Mouse (Mus musculus) frontal cortex, postnatal 14 days (tissue): ENCODE measurements at regions not wholly inside any gene's neighbourhood (a gene's known extent, or its start where the extent isn't known, plus 50 kb on each side); places are given as distances from the start of the nearest gene placed in this dataset.

Experiments used
- DNase-seq, 2 experiments: peaks; one replicate each; pipeline ENCODE4 v3.0.0; 2022; ENCODE audit warnings: low spot score in 2 of 2

DNA sequence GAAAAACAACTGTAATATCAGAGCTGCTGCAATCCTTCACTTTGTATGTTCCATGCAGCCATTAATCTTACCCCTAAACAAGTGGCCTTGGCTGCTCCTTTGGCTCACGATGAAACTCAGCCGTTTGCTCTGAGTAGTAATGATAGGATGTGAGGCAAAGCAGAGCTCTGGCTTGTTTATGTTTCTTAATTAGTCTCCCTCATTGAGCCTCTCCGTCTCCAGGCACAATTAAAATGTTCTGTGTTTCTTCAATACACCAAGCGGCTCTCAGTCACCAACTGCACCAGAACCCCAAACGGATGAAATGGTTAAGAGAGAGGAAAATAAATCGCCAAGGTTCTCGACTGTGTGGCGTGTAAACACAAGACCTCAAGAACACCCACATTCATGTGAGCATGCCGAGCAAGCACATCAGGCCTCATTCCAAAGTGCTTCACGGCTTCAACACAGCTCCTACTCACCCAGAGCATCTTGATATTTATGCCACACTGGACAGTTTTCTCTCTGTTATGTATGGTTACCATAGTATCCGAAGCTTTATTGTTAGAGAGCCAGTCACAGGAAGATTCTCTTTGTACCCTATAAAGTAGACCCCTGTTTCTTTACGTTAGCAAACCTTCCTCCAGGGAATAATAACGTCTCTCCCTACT, 280.4 kb downstream of the Lyplal1 start:
- DNase-seq = no peak

GRCm38 (mm10) chr1:185842481-185842880, 274.6 kb downstream of the Lyplal1 start:
- DNase-seq = no peak

DNA sequence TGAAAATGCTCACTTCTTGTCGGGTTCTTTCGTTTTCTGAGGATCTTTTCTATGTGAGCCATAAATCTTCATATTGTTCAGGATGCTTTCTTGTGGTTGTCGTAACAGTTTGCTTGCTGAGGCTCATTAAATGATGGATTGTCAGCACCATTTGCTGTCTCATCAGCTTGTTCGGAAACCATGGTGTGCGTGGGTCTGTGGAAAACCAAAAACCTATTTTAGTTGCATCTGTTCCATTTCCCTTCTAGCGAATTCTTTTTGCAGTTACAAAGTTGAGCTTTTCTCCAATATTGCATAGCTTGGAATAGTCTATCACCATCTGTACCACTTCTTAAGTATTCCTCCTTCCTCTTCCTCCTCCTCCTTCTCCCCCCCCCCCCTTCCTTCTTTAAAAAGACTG, 269.9 kb downstream of the Lyplal1 start:
- DNase-seq = no peak

- DNase-seq = no peak
These were observed 266.5 kb downstream of the Lyplal1 start for GRCm38 (mm10) chr1:185850590-185850989.

DNA sequence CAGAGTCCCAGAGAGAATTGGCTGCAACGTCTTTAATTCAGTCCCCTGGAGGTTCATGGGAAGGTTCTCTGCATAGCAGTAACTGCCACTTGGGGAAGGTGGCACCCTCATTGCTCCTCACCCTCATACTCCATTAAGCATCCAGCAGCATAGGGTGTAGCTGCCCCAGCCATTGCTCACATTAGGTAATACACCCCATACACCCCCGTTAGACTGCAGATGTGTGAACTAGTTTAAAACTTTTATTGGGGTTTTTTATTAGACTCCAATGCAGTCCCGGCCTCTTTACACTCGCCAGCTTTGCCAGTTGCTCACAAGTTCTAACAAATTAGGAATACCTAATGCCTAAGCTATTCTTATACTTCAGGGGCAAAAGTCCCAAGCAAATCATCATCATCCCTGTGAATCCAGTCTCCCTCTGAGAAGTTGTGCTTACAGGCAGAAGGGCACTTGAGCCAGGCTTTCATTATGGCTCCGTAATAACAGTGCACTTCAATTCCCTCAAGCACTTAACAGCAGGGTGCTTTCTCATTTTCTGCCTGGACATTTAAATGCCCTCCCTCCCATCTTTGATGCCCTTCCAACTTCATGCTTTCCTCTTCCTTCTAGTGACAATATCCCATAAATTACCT, 265.7 kb downstream of the Lyplal1 start:
- DNase-seq = no peak

DNA sequence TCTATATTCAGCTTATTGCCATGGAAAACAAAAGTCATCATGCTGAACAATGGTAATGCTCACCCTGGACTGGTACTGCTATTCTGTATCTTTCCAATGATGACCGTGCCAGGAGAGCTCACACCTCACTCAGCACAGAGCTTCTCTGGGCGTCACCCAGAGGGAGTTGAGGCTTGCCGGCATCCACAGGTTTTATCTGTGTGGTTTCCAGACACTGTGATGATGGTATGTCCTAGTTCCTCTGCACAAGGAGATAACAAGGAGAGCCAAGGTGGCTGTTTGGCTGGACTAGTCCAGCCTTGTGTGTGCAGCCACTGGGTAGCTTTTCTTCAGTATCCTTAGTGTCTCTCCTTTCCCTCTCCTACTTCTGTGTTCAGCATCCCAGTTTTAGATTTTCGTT, 255.4 kb downstream of the Lyplal1 start:
- no peak for DNase-seq

GRCm38 (mm10) chr1:185865945-185866344, 251.2 kb downstream of the Lyplal1 start:
- DNase-seq = no peak

DNA sequence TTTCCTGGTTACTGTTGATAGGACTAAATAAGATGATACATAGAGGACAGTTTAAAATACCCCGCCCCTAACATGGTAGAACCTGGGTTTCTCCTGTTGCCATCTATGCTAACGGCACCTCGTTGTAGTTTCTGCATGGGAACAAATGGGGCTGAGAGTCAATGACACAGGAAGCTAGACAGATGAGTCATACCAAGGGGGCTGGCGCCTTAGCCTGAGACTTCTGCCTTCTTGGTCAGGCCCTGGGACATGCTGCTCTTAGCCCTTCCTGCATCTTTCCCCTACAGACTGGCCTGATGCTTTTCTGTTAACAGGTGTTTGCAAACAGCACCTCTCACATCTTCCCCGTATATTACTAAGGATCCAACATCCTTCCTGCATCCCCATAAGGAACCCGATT, 250.5 kb downstream of the Lyplal1 start:
- no peak for DNase-seq

DNA sequence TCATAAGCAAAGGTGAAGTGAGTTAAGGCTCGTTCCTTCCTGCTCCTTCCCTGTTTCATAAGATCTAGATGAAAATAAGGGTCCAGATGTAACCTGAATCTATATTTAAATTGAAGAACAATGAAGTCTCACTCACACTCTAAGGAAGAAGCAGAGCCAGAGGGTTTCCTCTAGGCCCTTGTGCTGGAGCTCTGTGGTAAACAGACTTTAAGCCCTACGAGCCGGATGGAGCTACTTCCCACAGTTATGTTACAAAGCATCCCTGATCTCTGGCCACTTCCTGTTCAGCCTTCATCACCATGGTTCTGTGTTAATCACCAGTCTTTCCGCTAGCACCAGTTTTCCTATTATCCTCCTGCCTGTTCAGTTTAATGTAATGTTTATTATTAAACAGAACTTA, 250.1 kb downstream of the Lyplal1 start:
- DNase-seq = no peak

DNA sequence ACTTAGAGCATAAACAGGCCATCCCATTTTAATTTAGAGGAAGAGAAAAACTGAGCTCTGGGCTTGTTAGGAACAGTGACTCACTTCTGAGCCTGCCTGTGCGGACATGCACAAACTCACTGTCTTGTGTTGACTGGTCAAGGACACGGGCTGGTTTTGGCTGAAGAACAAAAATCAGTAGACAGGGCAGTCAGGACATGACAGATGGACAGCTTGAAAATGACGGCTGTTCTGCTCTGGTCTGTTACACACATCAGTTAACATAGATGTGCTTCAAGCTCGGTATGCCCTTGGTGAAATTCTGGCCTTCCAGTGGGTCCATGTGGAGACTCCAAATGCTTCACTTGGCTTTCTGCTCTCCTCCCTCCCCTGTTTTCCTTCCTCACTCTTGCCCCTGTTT, 248.4 kb downstream of the Lyplal1 start:
- no peak for DNase-seq

DNA sequence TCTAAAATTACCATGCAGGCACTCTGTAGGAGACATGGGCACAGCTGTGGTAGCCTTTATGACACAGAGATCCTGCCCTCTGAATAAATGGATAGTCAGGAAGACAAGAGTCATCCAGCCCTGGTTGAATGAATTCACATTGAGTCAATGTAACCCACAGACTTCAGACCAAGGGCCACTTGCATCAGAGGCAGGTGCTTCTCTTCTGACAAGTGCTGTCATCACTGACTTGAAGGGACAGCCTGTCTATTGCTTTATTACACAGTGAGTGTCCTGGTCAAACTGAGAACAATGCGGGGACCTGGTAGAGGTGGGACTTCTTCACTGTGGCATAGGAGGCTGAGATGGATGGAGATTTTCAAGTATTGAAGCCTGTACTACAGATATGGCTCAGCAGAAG, 230.1 kb downstream of the Lyplal1 start:
- DNase-seq = no peak

- no peak for DNase-seq
These were observed 225.3 kb downstream of the Lyplal1 start for GRCm38 (mm10) chr1:185891814-185892213.

DNA sequence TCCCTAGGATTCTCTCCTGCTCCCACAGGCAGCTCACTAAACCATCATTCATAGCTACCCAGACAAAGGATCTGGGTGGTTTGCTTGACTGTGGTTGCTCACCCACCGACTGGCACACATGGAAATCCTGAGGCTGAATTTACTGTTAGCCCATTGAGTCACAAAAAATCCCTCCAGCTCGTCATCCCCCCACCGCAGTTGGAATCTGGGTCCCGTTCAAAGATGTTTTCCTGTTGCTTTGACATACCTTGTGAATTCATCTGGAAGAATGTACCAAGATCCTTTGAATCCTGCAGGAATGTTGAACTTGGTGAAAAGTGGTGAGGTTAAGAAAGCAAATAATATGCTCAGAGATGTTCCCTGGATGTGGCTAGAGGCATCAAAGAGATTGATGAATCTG, 223.7 kb downstream of the Lyplal1 start:
- DNase-seq = no peak

DNA sequence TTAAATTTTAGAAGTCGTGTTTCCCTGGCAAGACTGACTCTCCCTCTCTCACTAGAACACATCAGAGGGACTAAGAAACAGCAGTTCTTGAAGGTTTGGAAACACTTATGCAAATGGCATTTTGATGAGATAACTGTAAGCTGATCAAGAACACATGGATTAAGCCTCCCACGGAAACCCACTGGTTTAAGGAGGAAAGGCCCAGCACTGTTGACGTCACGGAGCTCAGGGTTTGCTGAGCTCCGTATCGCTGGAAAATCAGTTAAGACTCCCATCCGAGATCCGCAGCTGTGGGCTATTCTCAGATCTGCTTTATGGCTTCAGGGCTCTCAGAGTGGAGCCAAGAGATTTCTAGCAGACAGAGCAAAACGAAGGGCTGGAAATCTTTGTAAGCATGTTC, 218.6 kb downstream of the Lyplal1 start:
- peak in 1 of 2 experiments; percentile 6 for DNase-seq

DNA sequence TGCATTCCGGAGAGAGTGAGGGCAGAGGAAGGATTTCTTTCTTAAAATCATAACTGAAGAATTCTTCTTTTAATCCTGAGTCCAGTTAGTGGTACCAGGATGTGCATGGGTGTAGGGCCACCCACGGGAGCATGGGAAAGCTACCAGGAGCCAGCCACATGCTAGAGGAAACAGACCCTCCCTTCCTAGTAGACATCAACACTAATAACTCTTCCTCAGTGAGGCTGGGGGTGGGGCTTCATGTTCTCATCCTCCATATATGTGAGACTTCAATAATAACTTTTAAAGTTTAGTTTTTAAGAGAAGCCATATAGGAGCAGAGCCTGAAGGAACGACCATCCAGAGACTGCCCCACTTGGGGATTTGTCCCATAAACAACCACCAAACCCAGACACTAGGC, 216.8 kb downstream of the Lyplal1 start:
- DNase-seq = no peak

GRCm38 (mm10) chr1:185902395-185902794, 214.7 kb downstream of the Lyplal1 start:
- DNase-seq = no peak

- no peak for DNase-seq
These were observed 211.4 kb downstream of the Lyplal1 start for GRCm38 (mm10) chr1:185905666-185906065.

- no peak for DNase-seq
These were observed 201.5 kb downstream of the Lyplal1 start for GRCm38 (mm10) chr1:185915579-185915978.

DNA sequence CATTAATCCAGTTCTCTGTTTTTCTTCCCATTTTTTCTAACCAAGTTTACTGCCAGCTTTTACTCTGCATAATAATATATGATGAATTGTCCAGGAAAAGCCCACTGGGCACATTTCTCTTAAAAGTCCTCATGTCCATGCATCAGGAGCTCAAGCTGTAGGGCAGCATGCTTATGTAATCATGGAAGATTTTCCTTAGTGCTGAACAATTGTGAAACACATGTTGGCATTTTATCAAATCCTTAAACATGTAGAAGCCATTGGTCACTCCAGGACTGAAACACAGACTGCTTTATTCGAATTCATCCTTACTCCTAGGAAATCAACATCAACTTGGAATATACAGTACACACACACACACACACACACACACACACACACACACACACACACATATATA, 198.4 kb downstream of the Lyplal1 start:
- DNase-seq = no peak

- no peak for DNase-seq
These were observed 193.4 kb downstream of the Lyplal1 start for GRCm38 (mm10) chr1:185923723-185924122.

DNA sequence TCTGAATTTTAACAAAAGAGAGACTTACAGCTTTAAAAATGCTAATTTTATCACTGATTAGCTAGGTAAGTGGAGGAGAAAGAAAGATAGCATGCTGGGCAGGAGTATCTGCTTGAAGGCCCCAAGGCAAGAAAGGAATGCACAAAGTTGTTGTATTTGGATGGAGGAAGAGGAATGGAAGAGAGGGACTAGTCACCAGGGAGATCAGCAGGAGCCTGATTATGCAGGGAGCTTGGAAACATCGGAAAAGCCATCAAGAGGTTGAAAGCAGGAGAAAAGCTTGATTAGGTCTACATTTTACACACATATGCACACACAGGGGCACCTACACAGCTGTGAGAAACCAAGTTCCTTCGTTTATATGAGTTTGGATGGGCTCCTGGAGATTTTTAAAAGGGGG, 188.1 kb downstream of the Lyplal1 start:
- DNase-seq = no peak

DNA sequence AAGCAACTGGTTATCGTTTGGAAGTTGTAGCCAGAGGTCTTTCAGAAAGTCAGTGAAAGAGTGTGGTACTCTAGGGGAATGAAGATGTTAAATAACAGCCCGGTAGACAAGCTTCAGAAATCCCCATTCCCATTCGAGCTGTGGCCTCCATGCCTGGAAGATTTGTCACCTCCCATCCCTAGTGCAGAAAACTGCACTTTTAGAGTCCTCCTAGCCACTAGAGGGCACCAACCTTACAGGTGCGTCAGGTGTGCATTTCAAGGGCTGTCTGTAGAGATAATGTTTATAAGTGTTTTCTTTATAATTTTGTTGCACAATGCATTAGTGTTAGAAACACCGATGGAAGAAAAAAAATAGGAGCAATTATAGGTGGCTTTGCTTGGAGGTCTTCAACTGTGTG, 187.3 kb downstream of the Lyplal1 start:
- DNase-seq = no peak

GRCm38 (mm10) chr1:185933623-185934022, 183.5 kb downstream of the Lyplal1 start:
- no peak for DNase-seq

- no peak for DNase-seq
These were observed 180.1 kb downstream of the Lyplal1 start for GRCm38 (mm10) chr1:185937026-185937425.
